Mouse (Mus musculus) spleen, adult 2 months (tissue): ENCODE measurements around the gene Ptges.

Experiments
- CTCF ChIP-seq: fragments of 200-500 bp; IDR thresholded peaks from 2 replicates; pipeline ENCODE4 v1.5.1; 2011; ENCODE audit warnings: mild to moderate bottlenecking, inconsistent platforms; ENCODE audit not compliant: insufficient read depth, insufficient read length, insufficient replicate concordance; ENCODE audit errors: extremely low read depth
- POLR2A ChIP-seq: fragments of 200-500 bp; IDR thresholded peaks from 2 replicates; pipeline ENCODE4 v1.6.1; 2011; ENCODE audit warnings: low read depth, low read length, inconsistent platforms

GRCm38 (mm10) chr2:30918126-30918525, 11.5 kb downstream of the Ptges start:
- TF ChIP-seq CTCF: no peak
- no peak for TF ChIP-seq POLR2A
